Mouse (Mus musculus): ENCODE measurements around the gene Gm20388.
"Not testable (repeated sequence)": the region's sequence is repeated elsewhere in the genome, so short reads cannot be mapped to it uniquely, and the experiment has no call there.

DNA sequence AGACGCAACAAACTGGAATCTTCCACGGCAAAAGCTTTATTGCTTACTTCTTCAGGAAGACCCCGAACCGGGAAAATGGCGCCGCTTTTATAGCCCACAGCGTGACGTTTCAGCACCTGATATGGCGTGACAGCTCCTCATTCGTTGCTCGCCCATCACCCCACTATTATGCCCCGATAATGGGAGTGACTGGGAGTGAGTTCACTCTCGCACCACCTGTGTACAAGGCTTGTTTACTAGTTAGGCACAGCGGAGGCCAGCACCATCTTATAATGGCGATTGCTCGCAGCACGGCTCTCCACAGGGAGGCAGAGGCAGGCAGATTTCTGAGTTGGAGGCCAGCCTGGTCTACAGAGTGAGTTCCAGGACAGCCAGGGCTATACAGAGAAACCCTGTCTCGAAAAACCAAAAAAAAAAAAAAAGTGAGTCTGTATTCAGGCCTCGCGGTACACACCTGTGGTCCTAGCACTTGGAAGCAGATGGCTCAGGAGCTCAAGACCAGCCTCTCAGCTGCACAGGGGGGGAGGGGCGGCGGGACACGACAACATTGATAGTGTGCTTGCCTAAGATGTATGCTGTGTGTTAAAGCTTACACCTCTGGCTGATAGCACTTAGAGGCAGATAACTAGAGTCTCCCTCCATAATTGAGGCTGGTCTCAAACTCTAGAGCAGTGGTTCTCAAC is 3134.2 kb downstream of the Gm20388 start:
- TF ChIP-seq POLR2A (IDR thresholded peaks at IDR 0.05; ENCODE audit: borderline replicate concordance, control insufficient read depth, low read depth, low read length); CTCF (IDR thresholded peaks at IDR 0.05; ENCODE audit: control insufficient read depth, insufficient read depth, low read length): not testable (repeated sequence)

Data from bone marrow, adult 2 months (tissue).